Mouse (Mus musculus) CH12.LX (cell line): ENCODE measurements at regions not wholly inside any gene's neighbourhood (a gene's known extent, or its start where the extent isn't known, plus 50 kb on each side); places are given as distances from the start of the nearest gene placed in this dataset.

Experiments
- CHD2 ChIP-seq: IDR thresholded peaks from 2 replicates; pipeline ENCODE4 v1.6.1; 2011; ENCODE audit warnings: low read length, improper control_type of control experiment
- CTCF ChIP-seq, 2 experiments: IDR thresholded peaks in 1 of 2; conservative IDR thresholded peaks in 1 of 2; 2 replicates each; pipeline ENCODE4 v1.5.1; 2011 to 2012; ENCODE audit warnings: low read depth in 2 of 2, low read length in 2 of 2, improper control_type of control experiment in 1 of 2, inconsistent platforms in 1 of 2, mild to moderate bottlenecking in 1 of 2, moderate library complexity in 1 of 2
- EP300 ChIP-seq: IDR thresholded peaks from 2 replicates; pipeline ENCODE4 v1.6.1; 2011; ENCODE audit warnings: low read length, improper control_type of control experiment
- KAT2A ChIP-seq: IDR thresholded peaks from 2 replicates; pipeline ENCODE4 v1.6.1; 2012; ENCODE audit warnings: low read length, improper control_type of control experiment, inconsistent platforms; ENCODE audit not compliant: insufficient replicate concordance
- MAX ChIP-seq: IDR thresholded peaks from 2 replicates; pipeline ENCODE4 v1.6.1; 2011; ENCODE audit warnings: low read length, improper control_type of control experiment
- POLR2A ChIP-seq: IDR thresholded peaks from 2 replicates; pipeline ENCODE4 v1.6.1; 2011; ENCODE audit warnings: low read depth, mild to moderate bottlenecking, improper control_type of control experiment, low read length
- TBP ChIP-seq: conservative IDR thresholded peaks from 2 replicates; pipeline ENCODE4 v1.6.1; 2011; ENCODE audit warnings: low read depth, low read length, improper control_type of control experiment

- TF ChIP-seq CTCF (conservative IDR thresholded peaks at IDR 0.05 in 1 of 2, IDR thresholded peaks at IDR 0.05 in 1 of 2; ENCODE audit: low read depth in 2 of 2, low read length in 2 of 2) (no peak), TBP (no peak), POLR2A (no peak), EP300 (no peak), CHD2 (no peak), KAT2A (no peak), MAX (no peak)
These were observed 50.6 kb upstream of the Dap start for GRCm38 (mm10) chr15:31173309-31174115.
